Mouse (Mus musculus) midbrain, embryonic 16.5 days (tissue): Measurements from ENCODE around the gene Bst2. TPM values are rescaled to one million over a fixed set of nuclear protein-coding genes. Genes with fewer than 3 reads are reported as not detected.
"Not testable (repeated sequence)": the region's sequence is repeated elsewhere in the genome, so short reads cannot be mapped to it uniquely, and the experiment has no call there.

ENCODE experiments used
- ATAC-seq: fragments of 200-750 bp; cut with Nextera tagmentation; 2 replicates; pipeline ENCODE4 v1.8.0; 2017; ENCODE audit warnings: moderate TSS enrichment
- H3K27ac ChIP-seq: fragments of 300-500 bp; sonication (generic); 2 replicates; pipeline ENCODE4 v1.5.1; 2014; ENCODE audit warnings: mild to moderate bottlenecking, low read length, mixed read lengths
- H3K27me3 ChIP-seq: fragments of 300-500 bp; sonication (generic); 2 replicates; pipeline ENCODE4 v1.6.1; 2014; ENCODE audit warnings: low read depth, low read length, mixed read lengths; ENCODE audit not compliant: control insufficient read depth, insufficient read depth
- H3K36me3 ChIP-seq: fragments of 300-500 bp; sonication (generic); 2 replicates; pipeline ENCODE4 v1.6.1; 2014; ENCODE audit warnings: mild to moderate bottlenecking, low read length, moderate library complexity, mixed read lengths; ENCODE audit not compliant: control insufficient read depth, insufficient read depth
- H3K4me1 ChIP-seq: fragments of 300-500 bp; sonication (generic); 2 replicates; pipeline ENCODE4 v1.6.1; 2014; ENCODE audit warnings: mild to moderate bottlenecking, low read length, mixed read lengths; ENCODE audit not compliant: control insufficient read depth, insufficient read depth
- H3K4me2 ChIP-seq: fragments of 300-500 bp; sonication (generic); 2 replicates; pipeline ENCODE4 v1.6.1; 2014; ENCODE audit warnings: mild to moderate bottlenecking, low read length, mixed read lengths
- H3K4me3 ChIP-seq: fragments of 300-500 bp; sonication (generic); 2 replicates; pipeline ENCODE4 v1.5.1; 2014; ENCODE audit warnings: low read depth, mild to moderate bottlenecking, low read length, moderate library complexity, mixed read lengths
- H3K9ac ChIP-seq: fragments of 300-500 bp; sonication (generic); 2 replicates; pipeline ENCODE4 v1.6.1; 2014; ENCODE audit warnings: low read depth, low read length, mixed read lengths
- H3K9me3 ChIP-seq: fragments of 300-500 bp; sonication (generic); replicated peaks from 2 replicates; pipeline ENCODE4 v1.6.1; 2014; ENCODE audit warnings: mild to moderate bottlenecking, low read length, mixed read lengths; ENCODE audit not compliant: control insufficient read depth, poor library complexity, severe bottlenecking
- WGBS: fragments of 180-500 bp; shearing (Covaris S2); extraction: QIAGEN DNeasy Blood & Tissue Kit; methylation state at CpG from one replicate; pipeline ENCODE4 v1.1.7; 2014; 5-methylcytosine and 5-hydroxymethylcytosine counted together
- polyA plus RNA-seq: library from polyadenylated mRNA; unstranded; fragments of >200 nt; fragmentation: Nextera tagmentation; extraction: Ambion mirVana; gene quantifications from 2 replicates; pipeline ENCODE4 v1.2.1, GENCODE M21; 2015

Gene Bst2
- polyA plus RNA-seq, 1 experiment from 2014 or later: 7.9 TPM

- no peak for ATAC-seq
- H3K4me3 ChIP-seq: no peak overlapping the region
- no peak overlapping the region for H3K9ac ChIP-seq
- WGBS: 81% methylated on average over 6 of the region's 6 CpGs
- H3K4me1 ChIP-seq: no peaks in the 10 kb centered on the region
- no peaks in the 10 kb centered on the region for H3K9me3 ChIP-seq
- peaks cover 9% of the 10 kb centered on the region for H3K36me3 ChIP-seq
- peaks cover 20% of the 10 kb centered on the region for H3K27me3 ChIP-seq
- no peak overlapping the region for H3K4me2 ChIP-seq
- H3K27ac ChIP-seq: no peak overlapping the region
Observed at GRCm38 (mm10) chr8:71552770-71553169, 15.5 kb upstream of the Bst2 start.

DNA sequence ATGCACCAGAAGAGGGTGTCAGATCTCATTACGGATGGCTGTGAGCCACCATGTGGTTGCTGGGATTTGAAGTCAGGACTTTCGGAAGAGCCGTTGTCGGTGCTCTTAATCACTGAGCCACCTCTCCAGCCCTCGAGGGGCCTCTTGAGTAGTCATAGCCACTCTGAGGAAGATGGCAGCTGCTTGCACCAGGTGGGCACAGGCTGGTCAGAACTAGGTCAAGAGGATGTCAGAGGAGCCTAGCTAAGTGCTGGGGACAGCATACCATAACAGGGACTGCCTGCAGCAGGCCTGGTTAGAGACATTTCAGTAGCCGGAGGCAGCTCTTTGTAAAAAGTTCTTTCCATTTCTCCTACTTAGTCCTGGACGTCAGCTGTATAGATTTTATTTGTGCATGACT is 13.5 kb upstream of the Bst2 start:
- no peak for ATAC-seq
- 71% methylated on average over 7 of the region's 7 CpGs for WGBS
- H3K27ac ChIP-seq: no peak overlapping the region

DNA sequence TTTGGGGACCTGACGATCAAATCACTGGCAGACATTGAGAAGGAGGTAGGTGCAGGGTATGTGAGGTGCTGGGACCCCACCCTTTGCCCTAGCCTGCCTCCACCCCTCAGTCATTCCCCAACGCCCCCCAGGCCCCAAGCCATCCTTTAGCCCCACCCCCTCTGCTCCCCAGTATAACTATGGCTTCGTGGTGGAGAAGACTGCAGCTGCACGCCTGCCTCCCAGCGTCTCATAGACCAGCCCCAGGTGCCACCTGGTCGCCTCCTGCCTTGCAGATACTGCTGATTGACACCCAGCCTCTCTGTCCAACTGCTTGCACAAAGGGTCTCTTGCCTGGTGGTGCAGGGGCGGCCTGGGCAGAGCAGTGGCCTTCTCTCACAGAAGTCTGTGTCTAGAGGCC is 10.3 kb upstream of the Bst2 start:
- Histone ChIP-seq H3K4me2 (no peak overlapping the region), H3K27me3 (no peaks in the 10 kb centered on the region), H3K4me1 (peaks cover 6% of the 10 kb centered on the region), H3K9me3 (no peaks in the 10 kb centered on the region), H3K36me3 (peaks cover 18% of the 10 kb centered on the region), H3K9ac (no peak overlapping the region), H3K4me3 (no peak overlapping the region), H3K27ac (no peak overlapping the region)
- 89% methylated on average over 7 of the region's 7 CpGs for WGBS
- no peak for ATAC-seq

More for the DNA sequence above, 13.5 kb upstream of the Bst2 start:
- Histone ChIP-seq H3K4me3 (no peak overlapping the region), H3K9me3 (no peaks in the 10 kb centered on the region), H3K27me3 (peaks cover 5% of the 10 kb centered on the region; the same call in 1 of the 2 replicates), H3K4me1 (no peaks in the 10 kb centered on the region), H3K36me3 (peaks cover 12% of the 10 kb centered on the region), H3K9ac (no peak overlapping the region), H3K4me2 (no peak overlapping the region)

DNA sequence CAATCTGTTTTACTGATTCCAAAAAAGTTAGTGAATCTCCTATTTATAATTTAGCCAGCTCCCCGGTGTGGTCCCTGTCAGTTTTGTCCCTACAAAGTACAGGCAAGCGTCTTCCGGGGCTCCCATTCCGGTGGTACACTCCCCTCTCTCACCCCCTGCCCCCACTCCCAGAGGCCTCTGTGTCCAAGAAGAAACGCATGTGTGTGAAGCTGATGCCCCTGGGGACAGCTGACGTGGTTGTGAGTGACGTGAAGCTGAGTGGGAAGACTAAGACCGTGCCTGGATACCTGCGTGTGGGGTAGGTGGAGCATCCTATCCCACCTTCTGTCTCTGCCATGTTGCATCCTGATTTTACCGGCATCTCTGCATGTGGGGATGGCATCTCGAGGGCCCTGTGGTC is 7.8 kb upstream of the Bst2 start:
- no peak overlapping the region for H3K4me3 ChIP-seq
- no peak overlapping the region for H3K9ac ChIP-seq
- H3K9me3 ChIP-seq: no peaks in the 10 kb centered on the region
- WGBS: 90% methylated on average over 11 of the region's 11 CpGs
- H3K27me3 ChIP-seq: no peaks in the 10 kb centered on the region
- no peak overlapping the region for H3K27ac ChIP-seq
- H3K36me3 ChIP-seq: peaks cover 18% of the 10 kb centered on the region
- peaks cover 6% of the 10 kb centered on the region for H3K4me1 ChIP-seq
- ATAC-seq: no peak
- H3K4me2 ChIP-seq: no peak overlapping the region

- H3K9me3 ChIP-seq: no peaks in the 10 kb centered on the region
- H3K4me1 ChIP-seq: peaks cover 6% of the 10 kb centered on the region
- H3K27me3 ChIP-seq: 0 out of 2 replicates have a peak, but pooled peaks cover 3% of the 10 kb centered on the region
- ATAC-seq: 0 out of 2 replicates have a peak, but pooled peaks have one; percentile 3
- no peak overlapping the region for H3K27ac ChIP-seq
- 90% methylated on average over 9 of the region's 9 CpGs for WGBS
- peak overlapping the region; percentile 72 for H3K4me2 ChIP-seq
- H3K4me3 ChIP-seq: peak overlapping the region; percentile 50
- H3K36me3 ChIP-seq: peaks cover 17% of the 10 kb centered on the region
- no peak overlapping the region for H3K9ac ChIP-seq
Observed at GRCm38 (mm10) chr8:71543755-71544154, 6.5 kb upstream of the Bst2 start.

DNA sequence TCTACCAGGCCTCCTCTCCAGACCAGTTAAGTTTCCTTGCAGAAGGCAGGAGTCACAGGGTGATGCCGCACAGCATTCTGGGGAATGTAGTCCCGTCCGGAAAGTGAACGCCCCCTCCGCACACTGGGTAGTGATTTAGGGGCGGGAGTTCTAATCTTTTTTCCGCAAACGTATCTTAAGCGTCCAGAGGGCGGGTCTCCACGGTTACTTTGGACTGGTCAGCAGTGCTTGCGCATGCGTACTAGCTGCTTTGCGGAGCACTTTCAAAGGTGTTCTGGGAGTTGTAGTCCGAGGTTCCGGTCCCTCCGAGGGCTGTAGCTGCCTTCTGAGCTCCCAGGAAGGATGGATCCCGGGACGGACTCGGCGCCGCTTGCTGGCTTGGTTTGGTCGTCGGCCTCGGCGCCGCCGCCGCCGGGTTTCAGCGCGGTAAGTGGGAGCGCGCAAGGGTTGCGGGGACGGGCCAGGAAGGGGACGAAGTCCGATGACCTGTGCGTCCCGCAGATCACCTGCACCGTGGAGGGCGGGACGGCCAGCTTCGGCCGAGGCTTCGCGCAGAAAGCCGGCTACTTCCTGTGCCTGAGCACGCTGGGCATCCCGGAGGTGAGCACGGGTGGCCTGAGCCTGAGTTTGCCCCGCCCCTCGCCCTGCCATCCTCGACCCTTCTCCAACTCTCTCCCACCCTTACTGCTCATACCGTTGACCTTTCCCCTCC is 5.5 kb upstream of the Bst2 start, which contains the start of gene Mvb12a:
Gene Mvb12a, plus strand, starts transcription at position 291 of the 712 bp plus-strand sequence.
- Histone ChIP-seq H3K36me3 (peaks cover 9% of the 10 kb centered on the region), H3K27ac (peak within 1 kb of the TSS; percentile 5; the same call in 1 of the 2 replicates), H3K4me2 (peak within 1 kb of the TSS; percentile 72), H3K4me3 (peak within 1 kb of the TSS; percentile 50), H3K27me3 (peaks cover 10% of the 10 kb centered on the region; the same call in 1 of the 2 replicates), H3K9me3 (no peaks in the 10 kb centered on the region), H3K4me1 (peaks cover 6% of the 10 kb centered on the region), H3K9ac (peak within 1 kb of the TSS; percentile 68)
- WGBS: under 1% methylated on average over 50 of the region's 55 CpGs
- ATAC-seq: peak; percentile 95

DNA sequence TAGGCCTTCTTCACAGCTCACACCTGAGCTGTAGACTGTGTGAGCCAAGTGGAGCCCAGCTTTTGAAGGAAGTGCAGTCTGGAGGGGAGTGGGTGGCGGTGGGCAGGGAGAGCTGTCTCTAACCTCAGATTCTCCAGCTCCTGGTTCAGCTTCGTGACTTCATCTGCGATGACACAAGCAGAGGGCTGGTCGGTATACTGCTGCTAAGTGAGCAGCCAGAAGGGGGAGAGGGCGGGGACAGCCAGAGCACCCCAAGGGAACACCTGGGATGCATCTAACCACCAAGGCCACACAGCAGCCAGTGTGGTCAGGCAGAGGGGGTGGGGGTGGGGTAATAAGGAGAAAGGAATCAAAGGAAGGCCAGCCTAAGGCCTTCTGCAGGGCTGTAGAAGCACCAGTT is 1.6 kb downstream of the Bst2 start:
- H3K4me3 ChIP-seq: no peak overlapping the region
- H3K27ac ChIP-seq: no peak overlapping the region
- H3K9me3 ChIP-seq: no peaks in the 10 kb centered on the region
- peaks cover 7% of the 10 kb centered on the region; the same call in 1 of the 2 replicates for H3K4me1 ChIP-seq
- H3K4me2 ChIP-seq: no peak overlapping the region
- WGBS: 71% methylated on average over 5 of the region's 5 CpGs
- H3K36me3 ChIP-seq: no peaks in the 10 kb centered on the region
- H3K27me3 ChIP-seq: peaks cover 23% of the 10 kb centered on the region
- H3K9ac ChIP-seq: no peak overlapping the region
- no peak for ATAC-seq

DNA sequence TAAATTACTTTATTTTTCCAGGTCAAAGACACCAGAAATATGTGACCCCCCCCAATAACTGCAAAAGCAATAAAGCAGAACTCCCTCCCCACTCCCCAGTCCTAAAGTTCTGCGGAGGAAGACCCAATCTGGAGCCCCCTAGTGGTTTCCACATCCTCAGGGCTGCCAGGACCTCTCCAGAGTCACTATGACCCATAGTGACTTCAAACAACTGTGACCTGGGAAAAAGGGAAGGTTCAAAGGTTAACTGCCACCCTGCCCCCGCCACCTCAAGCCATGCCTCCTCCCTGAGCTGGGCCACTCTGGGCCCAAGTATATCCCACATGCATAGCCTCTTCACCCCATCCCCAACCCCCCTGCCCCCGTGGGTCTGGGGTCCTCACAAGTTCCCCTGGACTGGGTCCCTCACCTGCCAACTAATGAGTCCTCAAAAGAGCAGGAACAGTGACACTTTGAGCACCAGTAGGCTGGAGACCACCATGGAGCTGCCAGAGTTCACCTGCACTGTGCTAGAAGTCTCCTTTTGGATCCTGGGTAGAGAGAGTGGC is 2.9 kb downstream of the Bst2 start:
- no peak overlapping the region for H3K4me3 ChIP-seq
- no peaks in the 10 kb centered on the region for H3K9me3 ChIP-seq
- 40% methylated on average over 3 of the region's 3 CpGs for WGBS
- H3K27ac ChIP-seq: no peak overlapping the region
- H3K4me1 ChIP-seq: peaks cover 7% of the 10 kb centered on the region; the same call in 1 of the 2 replicates
- no peak overlapping the region for H3K9ac ChIP-seq
- peaks cover 20% of the 10 kb centered on the region for H3K27me3 ChIP-seq
- H3K4me2 ChIP-seq: no peak overlapping the region
- no peaks in the 10 kb centered on the region for H3K36me3 ChIP-seq
- ATAC-seq: no peak

DNA sequence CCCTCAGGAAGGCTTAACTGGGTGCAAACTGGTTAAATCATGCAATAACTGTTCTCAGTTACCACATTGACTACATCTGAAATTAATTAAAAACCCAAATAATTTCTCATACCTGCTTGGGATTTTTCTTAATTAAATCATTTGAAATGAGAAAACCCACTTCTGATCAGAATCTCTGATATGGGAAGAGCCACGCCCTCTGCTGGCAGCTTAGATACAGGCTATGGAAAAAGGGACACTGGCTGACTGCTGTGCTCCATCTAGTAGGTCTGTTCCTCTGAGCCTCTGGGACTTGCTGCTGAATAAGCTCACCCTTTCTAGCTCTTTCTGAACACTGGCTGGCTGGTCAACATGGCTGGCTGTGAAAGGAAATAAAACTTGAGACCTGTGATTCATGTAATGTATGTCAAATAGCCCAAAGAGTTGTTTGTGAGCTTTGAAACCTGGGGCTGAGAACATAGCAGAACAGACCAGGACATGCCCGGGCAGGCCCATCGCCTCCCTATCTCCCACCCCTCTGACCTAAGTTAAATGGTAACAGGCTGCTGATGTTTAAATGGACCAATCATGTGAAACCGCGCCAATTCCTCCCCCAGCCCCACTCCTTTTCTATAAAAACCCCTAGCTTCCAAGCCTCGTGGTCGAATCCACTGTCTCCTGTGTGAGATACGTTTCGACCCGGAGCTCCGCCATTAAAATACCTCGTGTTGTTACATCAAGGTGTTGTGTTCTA is 6.4 kb downstream of the Bst2 start:
- ATAC-seq: not testable (repeated sequence)
- H3K27me3 ChIP-seq: peaks cover 13% of the 10 kb centered on the region
- WGBS: 71% methylated on average over 5 of the region's 12 CpGs

More for the DNA sequence above, 6.4 kb downstream of the Bst2 start:
- not testable (repeated sequence) for H3K4me1 ChIP-seq, H3K4me3 ChIP-seq, H3K27ac ChIP-seq, H3K36me3 ChIP-seq, H3K4me2 ChIP-seq, H3K9ac ChIP-seq, H3K9me3 ChIP-seq
